Mouse (Mus musculus): ENCODE results near the gene Wnt9a.
"Not testable (repeated sequence)": the region's sequence is repeated elsewhere in the genome, so short reads cannot be mapped to it uniquely, and the experiment has no call there.

Gene Wnt9a

GRCm38 (mm10) chr11:59306461-59307421 lies at the start of gene Wnt9a:
Gene Wnt9a (plus strand): TSS chr11:59306928.
- CTCF ChIA-PET = no interaction called here

GRCm38 (mm10) chr11:59259647-59260046 lies 47.1 kb upstream of the Wnt9a start:
- CTCF ChIA-PET = no interaction called here

- CTCF ChIA-PET = interaction anchor here (0.5 kb wide), 1 partner anchor 1732 kb away, joined by 3 read pairs; no protein-coding TSS in a partner anchor
Measured at GRCm38 (mm10) chr11:59260706-59261493, 45.8 kb upstream of the Wnt9a start.

- CTCF ChIA-PET = no interaction called here
Measured at GRCm38 (mm10) chr11:59262308-59262707, 44.4 kb upstream of the Wnt9a start.

GRCm38 (mm10) chr11:59263870-59264563 lies 42.7 kb upstream of the Wnt9a start:
- CTCF ChIA-PET = no interaction called here

- CTCF ChIA-PET = no interaction called here
Measured at GRCm38 (mm10) chr11:59264593-59264992, 42.1 kb upstream of the Wnt9a start.

- CTCF ChIA-PET = no interaction called here
Measured at GRCm38 (mm10) chr11:59265154-59265813, 41.4 kb upstream of the Wnt9a start.

GRCm38 (mm10) chr11:59266727-59267126 lies 40.0 kb upstream of the Wnt9a start:
- CTCF ChIA-PET = no interaction called here

- CTCF ChIA-PET = no interaction called here
Measured at GRCm38 (mm10) chr11:59274184-59274583, 32.5 kb upstream of the Wnt9a start.

- CTCF ChIA-PET = no interaction called here
Measured at GRCm38 (mm10) chr11:59276877-59277276, 29.9 kb upstream of the Wnt9a start.

GRCm38 (mm10) chr11:59278047-59278446 lies 28.7 kb upstream of the Wnt9a start:
- CTCF ChIA-PET = no interaction called here

GRCm38 (mm10) chr11:59282111-59282510 lies 24.6 kb upstream of the Wnt9a start:
- CTCF ChIA-PET = no interaction called here

- CTCF ChIA-PET = no interaction called here
Measured at GRCm38 (mm10) chr11:59282933-59283332, 23.8 kb upstream of the Wnt9a start.

- CTCF ChIA-PET = no interaction called here
Measured at GRCm38 (mm10) chr11:59284146-59284545, 22.6 kb upstream of the Wnt9a start.

- CTCF ChIA-PET = no interaction called here
Measured at GRCm38 (mm10) chr11:59289706-59290105, 17.0 kb upstream of the Wnt9a start.

- CTCF ChIA-PET = no interaction called here
Measured at GRCm38 (mm10) chr11:59290702-59291303, 15.9 kb upstream of the Wnt9a start, which contains the start of gene Wnt3a. Gene Wnt3a (minus strand): TSS chr11:59290752.

GRCm38 (mm10) chr11:59293616-59294015 lies 13.1 kb upstream of the Wnt9a start:
- CTCF ChIA-PET = no interaction called here

- CTCF ChIA-PET = no interaction called here
Measured at GRCm38 (mm10) chr11:59297941-59298340, 8.8 kb upstream of the Wnt9a start.

GRCm38 (mm10) chr11:59300185-59300584 lies 6.5 kb upstream of the Wnt9a start:
- CTCF ChIA-PET = interaction anchor here (0.9 kb wide), 1 partner anchor 183 kb away, joined by 3 read pairs; no protein-coding TSS in a partner anchor

GRCm38 (mm10) chr11:59301053-59301452 lies 5.7 kb upstream of the Wnt9a start:
- CTCF ChIA-PET = not testable (repeated sequence)
